Mouse (Mus musculus) cerebellum, adult 2 months (tissue): Measurements from ENCODE around the gene Psmb7. TPM values are rescaled to one million over a fixed set of nuclear protein-coding genes. Genes with fewer than 3 reads are reported as not detected.

ENCODE experiments used
- DNase-seq, 2 experiments: peaks; one replicate each; pipeline ENCODE4 v3.0.0; 2021
- H3K27ac ChIP-seq: fragments of 200-500 bp; 2 replicates; pipeline ENCODE4 v1.5.1; 2012; ENCODE audit warnings: low read length, control low read depth, inconsistent platforms; ENCODE audit not compliant: insufficient read depth
- H3K27me3 ChIP-seq: fragments of 200-500 bp; 2 replicates; pipeline ENCODE4 v1.6.1; 2012; ENCODE audit warnings: inconsistent platforms, mild to moderate bottlenecking, low read length, moderate library complexity; ENCODE audit not compliant: control insufficient read depth, insufficient read depth
- H3K4me1 ChIP-seq: fragments of 200-500 bp; 2 replicates; pipeline ENCODE4 v1.6.1; 2011; ENCODE audit warnings: low read length; ENCODE audit not compliant: control insufficient read depth, insufficient read depth
- H3K4me3 ChIP-seq: fragments of 200-500 bp; replicated peaks from 2 replicates; pipeline ENCODE3; 2011; ENCODE audit warnings: mild to moderate bottlenecking, low read depth, low read length, control low read depth; ENCODE audit not compliant: insufficient read depth
- CTCF ChIP-seq: fragments of 200-500 bp; IDR thresholded peaks from 2 replicates; pipeline ENCODE4 v1.5.1; 2011; ENCODE audit warnings: low read depth, mild to moderate bottlenecking, control low read depth, low read length, moderate library complexity, borderline replicate concordance; ENCODE audit not compliant: insufficient read depth
- POLR2A ChIP-seq: fragments of 200-500 bp; IDR thresholded peaks from 2 replicates; pipeline ENCODE4 v1.6.1; 2011; ENCODE audit warnings: low read length, control low read depth, borderline replicate concordance; ENCODE audit not compliant: insufficient read depth
- WGBS: fragments of 180-500 bp; shearing (Covaris S2); methylation state at CpG from one replicate; pipeline ENCODE4 v1.1.7; 2018; 5-methylcytosine and 5-hydroxymethylcytosine counted together
- polyA plus RNA-seq: library from polyadenylated mRNA; depleted of rRNA; stranded (reverse); fragments of >200 nt; gene quantifications from 2 replicates; pipeline ENCODE4 v1.2.3, GENCODE M21; 2012

The Psmb7 gene
- polyA plus RNA-seq, 1 experiment: 310 TPM

GRCm38 (mm10) chr2:38546222-38546621 is 97.7 kb downstream of the Psmb7 start:
- H3K27ac ChIP-seq: no peak overlapping the region
- H3K4me3 ChIP-seq: no peak overlapping the region
- WGBS: 76% methylated on average over 6 of the region's 6 CpGs
- no peak for DNase-seq
- TF ChIP-seq POLR2A (no peak), CTCF (no peak)
- H3K4me1 ChIP-seq: peaks cover 7% of the 10 kb centered on the region
- H3K27me3 ChIP-seq: no peaks in the 10 kb centered on the region

GRCm38 (mm10) chr2:38545706-38546105 is 98.2 kb downstream of the Psmb7 start:
- TF ChIP-seq CTCF: no peak
- no peak for TF ChIP-seq POLR2A
- no peak for DNase-seq
- no peak overlapping the region for H3K27ac ChIP-seq
- no peaks in the 10 kb centered on the region for H3K27me3 ChIP-seq
- H3K4me1 ChIP-seq: peaks cover 12% of the 10 kb centered on the region
- no peak overlapping the region for H3K4me3 ChIP-seq

- Histone ChIP-seq H3K27me3 (no peaks in the 10 kb centered on the region), H3K27ac (no peak overlapping the region), H3K4me1 (peaks cover 19% of the 10 kb centered on the region), H3K4me3 (no peak overlapping the region)
- DNase-seq: no peak
- TF ChIP-seq POLR2A: no peak
- TF ChIP-seq CTCF: no peak
- WGBS: 94% methylated on average over 6 of the region's 6 CpGs
Measured at GRCm38 (mm10) chr2:38544982-38545381, 98.9 kb downstream of the Psmb7 start.

- H3K4me3 ChIP-seq: no peak overlapping the region
- H3K27me3 ChIP-seq: no peaks in the 10 kb centered on the region
- no peak for DNase-seq
- H3K27ac ChIP-seq: no peak overlapping the region
- TF ChIP-seq POLR2A (no peak), CTCF (no peak)
- H3K4me1 ChIP-seq: peaks cover 24% of the 10 kb centered on the region
Measured at GRCm38 (mm10) chr2:38544341-38544740, 99.5 kb downstream of the Psmb7 start.

- WGBS: 100% methylated on average over 2 of the region's 2 CpGs
- DNase-seq: no peak
Measured at GRCm38 (mm10) chr2:38543158-38543557, 100.7 kb downstream of the Psmb7 start.

GRCm38 (mm10) chr2:38542366-38542765 is 101.5 kb downstream of the Psmb7 start:
- H3K4me1 ChIP-seq: peaks cover 39% of the 10 kb centered on the region
- 66% methylated on average over 1 of the region's 1 CpGs for WGBS
- no peak overlapping the region for H3K4me3 ChIP-seq
- DNase-seq: no peak
- H3K27ac ChIP-seq: no peak overlapping the region
- no peaks in the 10 kb centered on the region for H3K27me3 ChIP-seq
- TF ChIP-seq POLR2A (no peak), CTCF (no peak)

More at GRCm38 (mm10) chr2:38543158-38543557, 100.7 kb downstream of the Psmb7 start:
- Histone ChIP-seq H3K27ac (no peak overlapping the region), H3K4me3 (no peak overlapping the region), H3K4me1 (peaks cover 35% of the 10 kb centered on the region), H3K27me3 (no peaks in the 10 kb centered on the region)
- TF ChIP-seq POLR2A (no peak), CTCF (no peak)

- 94% methylated on average over 1 of the region's 1 CpGs for WGBS
- Histone ChIP-seq H3K27me3 (no peaks in the 10 kb centered on the region), H3K27ac (no peak overlapping the region), H3K4me1 (peaks cover 47% of the 10 kb centered on the region), H3K4me3 (no peak overlapping the region)
- no peak for DNase-seq
- TF ChIP-seq POLR2A (no peak), CTCF (no peak)
Measured at GRCm38 (mm10) chr2:38541570-38541969, 102.3 kb downstream of the Psmb7 start.

GRCm38 (mm10) chr2:38541101-38541500 is 102.8 kb downstream of the Psmb7 start:
- H3K27ac ChIP-seq: no peak overlapping the region
- peaks cover 50% of the 10 kb centered on the region for H3K4me1 ChIP-seq
- TF ChIP-seq POLR2A: no peak
- TF ChIP-seq CTCF: no peak
- no peak overlapping the region for H3K4me3 ChIP-seq
- 38% methylated on average over 3 of the region's 3 CpGs for WGBS
- no peaks in the 10 kb centered on the region for H3K27me3 ChIP-seq
- DNase-seq: peak; percentile 55 to 69
